Mouse (Mus musculus) heart, adult 10 weeks (tissue): ENCODE data around the gene Mbnl3. TPM values are rescaled to one million over a fixed set of nuclear protein-coding genes. Genes with fewer than 3 reads are reported as not detected.

Experiments used
- polyA plus RNA-seq: library from polyadenylated mRNA; stranded (reverse); fragments of 350-450 nt; fragmentation: Illumina TruSeq; extraction: RNeasy Lipid Tissue Mini Kit (QIAGEN cat#74804); gene quantifications from one replicate; pipeline ENCODE4 v1.2.3, GENCODE M21; 2014; ENCODE audit warnings: low read depth, low replicate concordance

Mbnl3 gene
- 0.08 TPM for polyA plus RNA-seq

DNA sequence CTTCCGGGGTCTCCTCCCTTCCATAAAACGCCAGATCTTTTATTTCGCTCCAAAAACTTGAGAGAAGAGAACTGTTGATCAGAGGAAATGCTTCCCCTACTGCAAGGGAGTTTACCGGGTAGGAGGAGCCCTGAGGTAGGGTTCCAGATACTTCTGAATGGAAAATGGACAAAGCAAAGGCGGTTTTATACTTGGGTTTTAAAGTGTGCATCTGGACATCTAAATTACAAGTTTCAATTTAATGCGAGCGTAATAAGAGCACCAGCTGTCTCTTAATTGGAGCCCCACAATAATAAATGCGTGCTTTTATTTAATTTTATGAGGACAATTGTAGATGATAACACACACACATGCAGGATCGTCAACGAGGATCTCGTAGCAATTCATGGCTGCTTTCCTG, at the start of gene Mbnl3:
TSS of gene Mbnl3 (minus strand) at position 101 of the 400 bp plus-strand sequence.

Other genes starting within 250 kb of the Mbnl3 start
- gene Rap2c, start 188.5 kb downstream of the Mbnl3 start, polyA plus RNA-seq = 21.2 TPM